Comparison of ENCODE assay signal across 15 mouse cellular contexts in genomic region chrX:11821165-11821564, GRCm38 (mm10).
"Had no signal": no experiment of that assay in that cellular context is flagged by ENCODE, and none has a peak within 500 bp of the region (broad histone marks: within the 10 kb centered on the region; RNA-seq: fewer than 3 reads in every experiment).

No protein-coding gene starts in this region.

- H3K9ac ChIP-seq: liver, embryonic 15.5 days; liver, postnatal 0 days; lung, embryonic 14.5 days; midbrain, embryonic 13.5 days; midbrain, embryonic 15.5 days; neural tube, embryonic 12.5 days; stomach, embryonic 15.5 days had no signal

- H3K9me3 ChIP-seq: liver, embryonic 15.5 days; megakaryocyte, embryonic 14.5 days; midbrain, embryonic 13.5 days; midbrain, embryonic 15.5 days; neural tube, embryonic 12.5 days; stomach, embryonic 15.5 days had no signal

- H3K4me3 ChIP-seq: liver, embryonic 15.5 days; megakaryocyte, embryonic 14.5 days; midbrain, embryonic 13.5 days; midbrain, embryonic 15.5 days; neural tube, embryonic 12.5 days; stomach, embryonic 15.5 days had no signal

- DNase-seq: liver, postnatal 0 days; lung, embryonic 14.5 days; lung, postnatal 14 days; lung, postnatal 36 days; thymus, adult 2 months; thymus, postnatal 25 days had no signal

- H3K27me3 ChIP-seq: liver, embryonic 15.5 days; midbrain, embryonic 15.5 days; stomach, embryonic 15.5 days had no signal

- H3K36me3 ChIP-seq: liver, embryonic 15.5 days; midbrain, embryonic 13.5 days; midbrain, embryonic 15.5 days; neural tube, embryonic 12.5 days; stomach, embryonic 15.5 days had no signal

- H3K4me2 ChIP-seq: liver, embryonic 15.5 days; lung, embryonic 14.5 days; midbrain, embryonic 11.5 days; midbrain, embryonic 13.5 days; midbrain, embryonic 15.5 days; neural tube, embryonic 12.5 days; stomach, embryonic 15.5 days had no signal

- H3K27ac ChIP-seq: liver, embryonic 15.5 days; macrophage; midbrain, embryonic 15.5 days; neural tube, embryonic 12.5 days; stomach, embryonic 15.5 days; stomach, postnatal 0 days had no signal

- ATAC-seq: liver, postnatal 0 days had no signal

- H3K4me1 ChIP-seq: liver, embryonic 15.5 days; midbrain, embryonic 15.5 days; neural tube, embryonic 12.5 days; stomach, embryonic 15.5 days had no signal
